Comparison of ENCODE assay signal across 8 mouse cellular contexts in the genomic region with DNA sequence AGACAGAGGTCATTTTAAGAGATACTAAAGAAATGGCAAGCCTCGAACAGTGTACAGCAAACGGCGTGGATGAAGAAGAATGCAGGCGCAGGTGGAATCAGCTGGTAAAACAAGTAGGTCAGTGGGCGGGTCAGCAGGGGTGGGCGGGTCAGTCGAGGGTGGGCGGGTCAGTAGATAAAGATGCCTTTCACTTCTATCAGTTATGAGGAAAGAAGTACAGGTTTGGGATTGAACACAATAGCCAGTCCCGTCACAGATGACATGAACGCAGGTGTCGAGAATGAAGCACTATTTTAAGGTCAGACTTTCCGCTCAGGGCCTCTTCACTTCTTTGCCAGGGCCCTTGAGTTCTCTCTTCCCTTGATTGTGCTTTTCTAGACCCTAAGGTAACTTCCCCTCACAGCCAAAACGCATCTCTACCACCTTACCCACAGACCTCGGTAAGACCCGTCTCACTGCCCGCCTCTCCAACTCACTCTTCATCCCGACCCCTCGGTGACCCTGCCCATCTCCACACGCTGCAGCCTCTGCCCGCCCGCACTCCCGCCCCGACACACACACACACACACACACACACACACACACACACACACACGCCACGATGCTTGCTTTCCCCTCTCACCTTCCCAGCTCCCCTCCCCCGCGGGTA. TPM values are rescaled to one million over a fixed set of nuclear protein-coding genes. Genes with fewer than 3 reads are reported as not detected.
A peak's percentile ranks its signal among the peaks of the same experiment; 100 is the strongest.
DNase-seq lines count a peak whose midpoint lies in the region; ATAC-seq and TF ChIP-seq lines count a peak whose summit lies in the region.

No protein-coding gene starts in this region.

- peaks cover 6% of the 10 kb centered on the region for H3K4me1 ChIP-seq in embryonic facial prominence, embryonic 14.5 days (ENCODE audit: control insufficient read depth, insufficient read depth, low read length)
- H3K4me1 ChIP-seq in intestine, postnatal 0 days (replicated peaks; ENCODE audit: control insufficient read depth, insufficient read depth, low read length) = no peaks in the 10 kb centered on the region
- H3K4me1 ChIP-seq in midbrain, embryonic 15.5 days = peaks cover 21% of the 10 kb centered on the region

- TF ChIP-seq CTCF in left cerebral cortex, adult 2 months (IDR thresholded peaks at IDR 0.05) = no peak
- TF ChIP-seq CTCF in intestine, postnatal 0 days (IDR thresholded peaks at IDR 0.05; ENCODE audit: low read depth) = no peak

- H3K4me2 ChIP-seq in embryonic facial prominence, embryonic 14.5 days (ENCODE audit: low read depth, low read length) = peak overlapping the region; percentile 80
- peak overlapping the region; percentile 85 for H3K4me2 ChIP-seq in intestine, postnatal 0 days (replicated peaks; ENCODE audit: low read depth)
- H3K4me2 ChIP-seq in midbrain, embryonic 15.5 days = peak overlapping the region; percentile 68

- peaks cover 2% of the 10 kb centered on the region; the same call in 1 of the 2 replicates for H3K36me3 ChIP-seq in embryonic facial prominence, embryonic 14.5 days (ENCODE audit: control insufficient read depth, insufficient read depth, low read length)
- peaks cover 2% of the 10 kb centered on the region; the same call in 1 of the 2 replicates for H3K36me3 ChIP-seq in intestine, postnatal 0 days (ENCODE audit: control insufficient read depth, insufficient read depth)
- 0 out of 2 replicates have a peak, but pooled peaks cover 1% of the 10 kb centered on the region for H3K36me3 ChIP-seq in midbrain, embryonic 15.5 days (replicated peaks)

- intact Hi-C loops in left cerebral cortex, adult 2 months (cut with DNase I) = no loop called here
- intact Hi-C loops in left cerebral cortex, postnatal 36 days (cut with DNase I) = no loop called here

- no peak for DNase-seq in left cerebral cortex, adult 2 months (ENCODE audit: extremely low spot score in 1 of 2, low spot score in 2 of 2)
- DNase-seq in left cerebral cortex, postnatal 36 days (ENCODE audit: low spot score in 2 of 2) = no peak
- no peak for DNase-seq in embryonic facial prominence, embryonic 14.5 days (ENCODE audit: low spot score)
- DNase-seq in thymus, postnatal 36 days = no peak
- DNase-seq in gastrocnemius, postnatal 4 days (ENCODE audit: low spot score in 2 of 2) = no peak
- no peak for DNase-seq in adrenal gland, postnatal 25 days

- WGBS in embryonic facial prominence, embryonic 14.5 days = 10% methylated on average over 23 of the region's 27 CpGs
- 2% methylated on average over 24 of the region's 27 CpGs for WGBS in intestine, postnatal 0 days
- 10% methylated on average over 26 of the region's 27 CpGs for WGBS in midbrain, embryonic 15.5 days

- H3K9ac ChIP-seq in embryonic facial prominence, embryonic 14.5 days (ENCODE audit: low read depth, low read length) = peak overlapping the region; percentile 68
- 0 out of 2 replicates have a peak overlapping the region, but pooled peaks have one; percentile 13 for H3K9ac ChIP-seq in intestine, postnatal 0 days (ENCODE audit: low read depth, low read length)
- peak overlapping the region; percentile 61 for H3K9ac ChIP-seq in midbrain, embryonic 15.5 days

- peak overlapping the region; percentile 57 for H3K4me3 ChIP-seq in left cerebral cortex, adult 2 months
- peak overlapping the region; percentile 63 for H3K4me3 ChIP-seq in embryonic facial prominence, embryonic 14.5 days (ENCODE audit: low read depth, low read length)
- H3K4me3 ChIP-seq in intestine, postnatal 0 days (ENCODE audit: low read depth, low read length) = peak overlapping the region; percentile 64
- H3K4me3 ChIP-seq in midbrain, embryonic 15.5 days = peak overlapping the region; percentile 64

- peak overlapping the region; percentile 69 for H3K27ac ChIP-seq in left cerebral cortex, adult 2 months
- no peak overlapping the region; the same call in 1 of the 2 replicates for H3K27ac ChIP-seq in embryonic facial prominence, embryonic 14.5 days (replicated peaks; ENCODE audit: low read depth, low read length)
- no peak overlapping the region for H3K27ac ChIP-seq in intestine, postnatal 0 days (ENCODE audit: low read depth, low read length)
- peak overlapping the region; percentile 63 for H3K27ac ChIP-seq in midbrain, embryonic 15.5 days

- no peak; the same call in 1 of the 2 replicates for ATAC-seq in embryonic facial prominence, embryonic 14.5 days (ENCODE audit: low read depth)
- peak; percentile 3; the same call in 1 of the 2 replicates for ATAC-seq in intestine, postnatal 0 days
- no peak for ATAC-seq in midbrain, embryonic 15.5 days (replicated peaks)

- no peaks in the 10 kb centered on the region for H3K27me3 ChIP-seq in embryonic facial prominence, embryonic 14.5 days (replicated peaks; ENCODE audit: control insufficient read depth, insufficient read depth, low read length)
- H3K27me3 ChIP-seq in intestine, postnatal 0 days (replicated peaks; ENCODE audit: control insufficient read depth, insufficient read depth, low read length) = no peaks in the 10 kb centered on the region
- no peaks in the 10 kb centered on the region for H3K27me3 ChIP-seq in midbrain, embryonic 15.5 days (replicated peaks)

- no peaks in the 10 kb centered on the region for H3K9me3 ChIP-seq in embryonic facial prominence, embryonic 14.5 days (ENCODE audit: control insufficient read depth, low read length)
- no peaks in the 10 kb centered on the region for H3K9me3 ChIP-seq in intestine, postnatal 0 days (ENCODE audit: control insufficient read depth)
- H3K9me3 ChIP-seq in midbrain, embryonic 15.5 days = no peaks in the 10 kb centered on the region

RNA-seq across cellular contexts. Expression of a gene that starts 0.5 kb away (rescaled TPM):
- 1 to 10 TPM; 8.2 to 9.4 TPM for total RNA-seq in left cerebral cortex, adult 2 months (2021)
- total RNA-seq in left cerebral cortex, postnatal 36 days (2021) = 1 to 10 TPM; 5.8 to 9.0 TPM
- 2.0 and 2.7 TPM in 2 replicates for polyA plus RNA-seq in embryonic facial prominence, embryonic 14.5 days (2014; fragmentation: Nextera tagmentation; extraction: Ambion mirVana)
- 0.87 and 1.0 TPM in 2 replicates for polyA plus RNA-seq in intestine, postnatal 0 days (2015; fragmentation: Nextera tagmentation; extraction: Ambion mirVana)
- polyA plus RNA-seq in midbrain, embryonic 15.5 days (2015; fragmentation: Nextera tagmentation; extraction: Ambion mirVana) = 5.3 and 6.1 TPM in 2 replicates
- 1 to 10 TPM; 4.4 to 4.6 TPM for total RNA-seq in gastrocnemius, postnatal 4 days (2021)
- total RNA-seq in adrenal gland, postnatal 25 days (2021) = 7.8 and 10.7 TPM in 2 replicates

RNA-seq across cellular contexts. Expression of a gene that starts 9.0 kb away (rescaled TPM):
- under 1 TPM; 0.63 to 1.00 TPM for total RNA-seq in left cerebral cortex, adult 2 months (2021)
- under 1 TPM; 0.41 to 0.74 TPM for total RNA-seq in left cerebral cortex, postnatal 36 days (2021)
- polyA plus RNA-seq in embryonic facial prominence, embryonic 14.5 days (2014; fragmentation: Nextera tagmentation; extraction: Ambion mirVana) = 0.06 and 0.10 TPM in 2 replicates
- polyA plus RNA-seq in intestine, postnatal 0 days (2015; fragmentation: Nextera tagmentation; extraction: Ambion mirVana) = 2.1 and 2.5 TPM in 2 replicates
- polyA plus RNA-seq in midbrain, embryonic 15.5 days (2015; fragmentation: Nextera tagmentation; extraction: Ambion mirVana) = 1.9 and 2.5 TPM in 2 replicates
- total RNA-seq in gastrocnemius, postnatal 4 days (2021) = under 1 TPM; 0.07 to 0.26 TPM
- 0.33 and 0.38 TPM in 2 replicates for total RNA-seq in adrenal gland, postnatal 25 days (2021)

RNA-seq across cellular contexts. Expression of a gene that starts 45.1 kb away (rescaled TPM):
- total RNA-seq in left cerebral cortex, adult 2 months (2021) = 10 to 100 TPM; 84.8 to 90.6 TPM
- 10 to 100 TPM; 88.2 to 92.3 TPM for total RNA-seq in left cerebral cortex, postnatal 36 days (2021)
- polyA plus RNA-seq in embryonic facial prominence, embryonic 14.5 days (2014; fragmentation: Nextera tagmentation; extraction: Ambion mirVana) = 51.0 and 55.1 TPM in 2 replicates
- 22.9 and 25.4 TPM in 2 replicates for polyA plus RNA-seq in intestine, postnatal 0 days (2015; fragmentation: Nextera tagmentation; extraction: Ambion mirVana)
- 70.0 and 72.2 TPM in 2 replicates for polyA plus RNA-seq in midbrain, embryonic 15.5 days (2015; fragmentation: Nextera tagmentation; extraction: Ambion mirVana)
- 10 to 100 TPM; 47.2 to 52.7 TPM for total RNA-seq in gastrocnemius, postnatal 4 days (2021)
- total RNA-seq in adrenal gland, postnatal 25 days (2021) = 67.8 and 70.3 TPM in 2 replicates

Comparison
In these comparisons a context has a peak if more than half of its experiments do, and no peak if none do; other contexts are left out.
1. H3K27ac ChIP-seq: peak in left cerebral cortex, adult 2 months (single experiment) and midbrain, embryonic 15.5 days (single experiment); none in embryonic facial prominence, embryonic 14.5 days (single experiment) and intestine, postnatal 0 days (single experiment).
2. H3K9ac ChIP-seq: peak in every context shown above with its lines; median percentile 68 in embryonic facial prominence, embryonic 14.5 days; 61 in midbrain, embryonic 15.5 days; 13 in intestine, postnatal 0 days.
3. Peak in every context shown above with its lines, with median percentiles within 50 percentile points of each other: H3K4me3 ChIP-seq and H3K4me2 ChIP-seq.